Mouse (Mus musculus) lung, postnatal 10 days (tissue): ENCODE results near the gene Kdm1b.

Experiments
- DNase-seq: peaks from one replicate; pipeline ENCODE4 v3.0.0; 2021

The Kdm1b gene

DNA sequence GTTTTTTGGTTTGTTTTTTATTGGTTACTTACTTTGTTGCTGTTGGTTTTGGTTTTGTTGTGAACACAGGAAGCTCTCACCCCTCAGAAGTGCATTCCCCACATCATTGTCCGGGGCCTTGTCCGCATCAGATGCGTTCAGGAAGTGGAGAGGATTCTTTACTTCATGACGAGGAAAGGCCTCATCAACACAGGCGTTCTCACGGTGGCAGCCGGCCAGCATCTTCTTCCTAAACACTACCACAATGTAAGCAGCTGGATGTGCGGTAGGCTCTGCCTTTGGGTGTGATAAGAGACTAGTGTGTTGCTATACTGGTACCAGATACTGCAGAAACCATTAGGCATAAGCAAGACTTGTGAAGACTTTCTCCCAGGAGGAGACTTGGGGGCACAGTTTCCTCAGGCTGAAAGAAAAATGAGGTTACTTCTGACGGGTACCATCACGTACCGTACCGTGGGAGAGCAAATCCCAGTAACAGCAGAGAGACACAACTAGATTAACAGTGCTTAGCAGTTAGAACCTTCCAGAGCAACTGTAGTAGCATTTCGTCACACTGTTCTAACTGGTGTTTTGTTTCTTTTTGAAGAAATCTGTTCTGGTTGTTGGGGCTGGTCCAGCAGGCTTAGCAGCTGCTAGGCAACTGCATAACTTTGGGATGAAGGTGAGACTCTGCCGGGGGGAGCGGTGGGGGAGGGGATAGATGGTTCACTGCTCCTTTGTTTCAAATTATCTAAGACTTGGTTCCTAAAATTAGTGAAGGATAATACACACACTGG lies 20.9 kb downstream of the Kdm1b start:
- peak; percentile 73 for DNase-seq

DNA sequence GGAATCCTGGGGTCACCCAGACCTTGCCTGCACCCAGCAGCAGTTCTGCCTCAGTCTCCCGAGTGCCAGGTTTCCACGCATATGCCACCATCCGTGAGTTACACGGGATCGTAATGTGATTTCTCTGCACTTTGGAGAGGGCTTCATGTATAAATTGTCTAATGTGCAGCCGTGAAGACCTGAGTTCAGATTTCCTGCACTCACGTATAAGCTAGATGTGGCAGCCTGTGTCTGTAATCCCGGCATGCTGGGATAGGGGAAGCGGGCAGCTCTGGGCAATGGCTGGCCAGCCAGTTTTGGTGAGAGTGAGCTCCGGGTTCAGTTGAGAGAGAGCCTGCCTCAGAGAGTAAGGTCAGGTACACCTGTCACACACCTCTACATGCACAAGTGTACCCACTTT lies 23.2 kb downstream of the Kdm1b start:
- no peak for DNase-seq

DNA sequence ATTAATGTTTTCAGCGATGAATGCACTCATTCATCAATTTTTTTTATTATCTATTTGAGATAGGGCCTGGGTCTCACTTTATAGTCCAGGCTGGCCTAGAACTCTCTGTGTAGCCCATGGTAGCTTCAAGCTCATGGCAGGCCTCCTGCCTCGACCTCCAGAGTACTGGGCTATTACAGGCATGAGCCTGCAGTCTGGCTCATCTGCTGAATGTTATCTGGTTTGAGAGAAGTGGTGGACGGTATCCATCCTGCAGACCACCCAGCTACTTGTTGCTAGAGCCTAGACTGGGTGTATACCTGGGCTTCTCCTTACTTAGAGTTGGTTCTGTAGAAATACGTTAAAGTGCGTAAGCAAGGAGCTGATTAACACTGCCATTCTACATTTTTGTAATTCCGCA lies 23.7 kb downstream of the Kdm1b start:
- no peak for DNase-seq

- DNase-seq: no peak
These were observed 27.2 kb downstream of the Kdm1b start for GRCm38 (mm10) chr13:47070329-47071080.

DNA sequence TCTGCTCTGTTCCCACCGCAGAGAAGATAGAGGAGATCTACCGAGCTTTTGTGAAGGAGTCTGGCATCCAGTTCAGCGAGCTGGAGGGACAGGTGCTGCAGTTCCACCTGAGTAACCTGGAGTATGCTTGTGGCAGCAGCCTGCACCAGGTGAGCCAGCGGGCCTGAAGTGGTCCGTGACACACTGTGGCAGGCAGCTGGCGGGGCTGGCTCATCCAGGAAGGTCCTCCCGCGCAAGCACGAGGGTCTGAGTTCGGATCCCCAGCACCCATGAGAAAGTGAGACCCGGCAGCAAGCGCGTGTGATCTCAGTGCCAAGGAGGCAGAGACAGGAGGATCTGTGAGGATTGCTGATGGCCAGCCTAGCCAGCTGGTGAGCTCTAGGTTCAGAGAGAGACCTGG lies 28.6 kb downstream of the Kdm1b start:
- DNase-seq: no peak

GRCm38 (mm10) chr13:47072484-47072883 lies 29.2 kb downstream of the Kdm1b start:
- no peak for DNase-seq

DNA sequence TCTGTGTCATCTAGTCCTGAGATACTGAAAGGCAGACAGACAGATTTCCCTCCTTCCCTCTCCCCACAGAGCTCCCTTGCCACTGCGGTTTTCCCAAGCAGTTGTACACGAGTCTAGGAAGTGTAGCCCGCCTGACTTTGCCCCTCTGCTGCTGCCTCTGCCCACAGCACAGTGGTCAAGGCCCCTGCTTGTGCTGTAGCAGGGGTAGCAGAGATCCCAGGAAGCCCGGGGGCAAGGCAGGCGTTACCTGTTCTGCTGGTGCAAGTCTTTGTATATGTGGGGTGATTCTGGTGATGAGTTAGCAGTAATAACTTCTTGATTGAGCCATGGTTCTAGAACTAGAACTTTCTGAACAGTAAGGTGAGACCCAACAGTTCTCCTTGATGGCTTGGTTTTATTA lies 32.9 kb downstream of the Kdm1b start:
- DNase-seq: no peak

DNA sequence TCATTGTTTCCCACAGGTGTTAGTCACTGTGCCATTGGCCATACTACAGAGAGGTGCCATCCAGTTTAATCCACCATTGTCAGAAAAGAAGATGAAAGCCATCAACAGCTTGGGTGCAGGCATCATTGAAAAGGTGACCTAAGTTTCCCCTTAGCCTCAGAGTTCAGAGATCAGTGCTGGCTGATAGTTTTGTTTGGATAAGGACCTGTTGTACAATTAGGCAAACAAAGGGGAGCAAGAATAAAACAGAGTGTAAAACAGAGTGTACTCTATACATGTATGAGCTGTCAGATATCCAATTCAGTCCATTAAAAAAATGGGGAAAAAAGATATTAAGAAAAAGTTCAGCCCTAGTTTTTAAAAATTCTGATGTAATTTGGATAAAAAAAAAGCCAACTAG lies 34.1 kb downstream of the Kdm1b start:
- DNase-seq: no peak

- no peak for DNase-seq
These were observed 35.5 kb downstream of the Kdm1b start for GRCm38 (mm10) chr13:47078799-47079198.

DNA sequence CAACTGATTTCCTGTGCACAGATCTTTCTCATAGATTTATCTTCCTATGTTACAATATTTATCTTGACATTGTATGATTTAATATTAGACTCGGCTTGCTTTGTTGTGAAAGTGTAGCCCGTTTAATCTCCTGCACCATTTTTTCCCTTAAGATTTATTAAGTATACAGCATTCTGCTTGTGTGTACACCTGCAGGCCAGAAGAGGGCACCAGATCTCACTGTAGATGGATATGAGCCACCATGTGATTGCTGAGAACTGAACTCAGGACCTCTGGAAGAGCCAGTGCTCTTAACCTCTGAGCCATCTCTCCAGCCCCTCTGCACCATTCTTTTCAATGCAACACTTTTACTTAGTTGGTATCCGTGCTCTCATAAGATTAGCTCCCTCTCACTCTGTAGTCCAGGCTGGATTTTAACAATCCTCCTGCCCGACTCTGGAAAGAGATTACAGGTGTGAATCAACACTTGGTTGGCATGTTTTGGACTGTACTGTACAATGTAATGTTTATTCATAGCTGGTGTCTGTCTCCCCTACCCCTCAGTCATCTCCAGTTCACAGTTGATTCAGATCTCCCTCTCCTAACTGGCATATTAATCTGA lies 37.7 kb downstream of the Kdm1b start:
- no peak for DNase-seq

GRCm38 (mm10) chr13:47088433-47088832 lies 45.1 kb downstream of the Kdm1b start:
- DNase-seq: no peak

GRCm38 (mm10) chr13:47089271-47089670 lies 46.0 kb downstream of the Kdm1b start:
- DNase-seq: no peak

DNA sequence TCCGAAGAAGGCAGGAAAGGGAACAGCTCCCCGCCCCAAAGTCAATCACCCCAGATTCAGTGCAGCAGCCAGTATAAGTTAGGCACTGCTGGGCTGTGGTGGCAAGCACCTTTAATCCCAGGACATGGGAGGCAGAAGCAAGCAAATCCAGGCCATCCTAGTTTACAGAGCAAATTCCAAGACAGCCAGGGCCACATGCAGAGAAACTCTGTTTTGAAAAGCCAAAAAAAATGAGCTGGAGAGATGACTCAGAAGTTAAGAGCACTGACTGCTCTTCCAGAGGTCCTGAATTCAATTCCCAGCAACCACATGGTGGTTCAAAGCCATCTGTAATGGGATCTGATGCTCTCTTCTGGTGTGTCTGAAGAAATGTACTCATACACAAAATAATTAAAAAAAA lies 50.5 kb downstream of the Kdm1b start:
- DNase-seq: no peak

- no peak for DNase-seq
These were observed 53.3 kb downstream of the Kdm1b start for GRCm38 (mm10) chr13:47096591-47096990.

DNA sequence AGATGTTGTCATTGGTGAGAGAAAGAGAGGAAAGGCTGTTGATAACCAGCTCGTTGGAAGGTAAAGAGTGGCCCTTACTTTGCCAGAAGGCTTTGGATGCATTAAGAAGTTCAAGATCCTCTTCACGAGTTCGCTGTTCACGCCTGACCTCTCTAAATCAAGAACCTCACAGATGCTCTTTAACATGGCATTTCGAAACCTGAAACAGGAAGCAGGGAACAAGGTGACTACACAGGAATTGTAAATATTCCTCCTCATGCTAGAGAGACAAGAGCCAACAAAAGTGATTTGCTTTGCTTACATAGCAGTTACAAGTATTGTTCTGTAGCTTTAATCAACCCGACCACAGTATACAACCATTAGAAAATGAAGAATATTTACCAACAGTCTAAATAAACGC lies 56.0 kb downstream of the Kdm1b start:
- no peak for DNase-seq

- no peak for DNase-seq
These were observed 57.3 kb downstream of the Kdm1b start for GRCm38 (mm10) chr13:47100587-47100986.

DNA sequence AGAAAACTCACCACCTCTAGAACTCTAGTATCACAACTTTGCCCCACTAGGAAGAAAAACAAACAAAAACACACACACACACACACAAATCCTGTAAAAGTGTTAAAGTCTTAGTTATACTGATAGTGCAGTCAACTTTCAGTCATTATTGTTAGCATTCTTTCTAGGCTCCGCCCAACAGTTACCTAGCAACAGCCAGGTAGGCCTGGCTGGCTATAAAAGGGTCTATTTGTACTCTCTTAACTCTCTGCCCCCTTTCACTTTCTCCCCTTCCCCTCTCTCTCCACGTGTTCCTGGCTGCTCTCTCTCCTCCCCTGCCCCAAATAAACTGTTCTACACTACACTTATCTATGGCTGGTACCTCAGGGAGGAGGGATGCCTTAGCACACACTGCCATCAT lies 60.8 kb downstream of the Kdm1b start:
- DNase-seq: peak; percentile 23

- peak; percentile 45 for DNase-seq
These were observed 61.7 kb downstream of the Kdm1b start for GRCm38 (mm10) chr13:47104856-47105541.

DNA sequence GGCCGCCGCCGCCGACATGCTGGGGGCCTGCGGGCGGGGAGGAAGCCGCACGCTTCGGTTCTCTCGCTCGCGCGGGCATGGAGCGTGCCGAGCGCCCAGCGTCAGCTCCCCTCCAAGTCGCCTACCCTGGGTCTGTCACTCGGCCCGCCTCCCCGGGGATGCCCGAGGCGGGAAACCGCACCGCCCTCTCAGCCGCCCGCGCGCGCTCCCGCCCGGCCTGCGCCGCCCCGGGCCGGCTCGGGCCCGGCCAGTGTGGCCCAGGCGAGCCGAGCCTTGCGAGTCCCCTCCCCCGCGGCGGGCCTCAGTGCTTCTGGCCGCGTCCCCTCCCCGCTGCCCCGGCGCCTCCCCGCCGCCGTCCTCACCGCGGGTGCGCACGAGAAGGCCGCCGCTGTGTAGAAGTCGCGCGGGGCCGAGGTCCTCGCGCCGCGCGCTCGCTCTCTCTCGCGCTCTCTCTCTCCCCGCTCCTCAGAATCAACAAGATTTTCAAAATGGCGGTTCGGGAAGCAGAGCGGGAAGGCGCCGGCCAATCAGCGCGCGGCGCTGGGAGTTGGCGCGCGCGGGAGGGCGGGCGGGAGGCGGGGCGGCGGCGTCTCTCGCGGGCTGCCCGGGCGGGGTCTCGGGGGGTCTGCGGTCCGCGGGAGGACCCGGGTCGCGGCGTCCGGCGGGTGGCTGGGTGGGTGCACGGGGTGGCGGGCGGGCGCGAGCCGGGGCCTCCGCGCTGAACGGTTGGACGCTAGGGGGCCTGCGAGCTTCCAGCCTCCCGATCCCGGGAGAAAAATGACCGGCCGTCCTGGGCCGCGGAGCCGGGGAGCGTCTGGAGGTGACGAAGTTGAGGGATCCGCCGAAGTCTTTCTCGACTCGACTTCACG lies 62.6 kb downstream of the Kdm1b start, which contains the start of gene Dek:
Gene Dek, minus strand, starts transcription at position 491 of the 869 bp plus-strand sequence.
- peak; percentile 89 for DNase-seq

DNA sequence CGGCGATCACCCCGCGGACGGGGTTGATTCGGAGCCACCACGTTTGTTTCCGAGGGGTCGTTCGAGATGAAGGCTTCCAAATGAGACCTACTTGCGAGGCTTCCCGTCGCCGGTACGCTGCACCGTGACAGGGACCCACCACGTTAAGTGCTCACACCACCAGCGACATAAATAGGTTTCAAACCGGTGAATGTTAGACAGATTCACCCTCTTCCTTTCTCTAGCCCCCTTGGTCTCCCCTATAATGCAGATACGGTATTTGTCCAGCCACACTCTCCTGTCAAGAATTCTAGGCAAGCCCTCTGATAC lies 63.2 kb downstream of the Kdm1b start:
- DNase-seq: no peak

DNA sequence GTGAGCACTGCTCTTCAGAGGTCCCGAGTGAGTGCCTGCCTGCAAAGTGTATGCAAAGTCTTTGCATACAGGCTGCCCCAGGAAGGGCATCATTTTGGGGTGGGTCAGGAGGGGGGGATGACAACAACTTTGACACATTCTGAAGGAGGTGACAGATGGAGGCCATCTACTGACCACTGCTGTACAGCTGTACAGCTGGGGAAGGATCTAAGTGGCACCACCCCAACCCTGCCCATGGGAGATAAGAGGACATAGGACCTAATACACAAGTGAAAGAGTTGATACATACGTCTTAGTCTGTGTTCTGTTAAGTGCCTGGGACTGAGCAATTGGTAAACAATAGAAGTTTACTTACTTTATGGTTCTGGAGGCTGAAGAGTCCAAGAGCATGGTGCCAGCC lies 65.9 kb downstream of the Kdm1b start:
- no peak for DNase-seq

GRCm38 (mm10) chr13:47111185-47111584 lies 67.9 kb downstream of the Kdm1b start:
- DNase-seq: no peak

DNA sequence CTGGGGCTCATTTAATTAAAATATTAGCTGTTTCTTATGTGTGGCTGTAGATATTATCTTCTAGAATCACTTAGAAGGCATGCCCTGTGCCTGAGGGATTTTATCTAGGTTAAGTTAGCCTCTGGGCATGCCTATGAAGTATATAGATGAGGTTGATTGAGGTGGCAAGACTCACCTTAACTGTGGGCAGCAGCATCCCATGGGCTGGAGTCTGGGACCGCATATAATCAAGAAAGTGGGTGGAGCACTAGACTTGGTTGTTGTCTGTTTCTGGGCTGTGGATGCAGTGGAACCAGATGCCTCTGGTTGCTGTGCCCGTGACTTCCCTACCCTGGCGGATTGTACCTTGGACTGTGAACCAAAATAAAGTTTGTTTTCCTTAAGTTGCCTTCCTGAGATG lies 68.8 kb downstream of the Kdm1b start:
- DNase-seq: no peak
